Mouse (Mus musculus) cerebellum, adult 9-11 months (tissue): ENCODE results near the gene Fbxo9.
"Not testable (repeated sequence)": the region's sequence is repeated elsewhere in the genome, so short reads cannot be mapped to it uniquely, and the experiment has no call there.

Experiments used
- DNase-seq: peaks from one replicate; pipeline ENCODE4 v3.0.0; 2022

Fbxo9 gene

DNA sequence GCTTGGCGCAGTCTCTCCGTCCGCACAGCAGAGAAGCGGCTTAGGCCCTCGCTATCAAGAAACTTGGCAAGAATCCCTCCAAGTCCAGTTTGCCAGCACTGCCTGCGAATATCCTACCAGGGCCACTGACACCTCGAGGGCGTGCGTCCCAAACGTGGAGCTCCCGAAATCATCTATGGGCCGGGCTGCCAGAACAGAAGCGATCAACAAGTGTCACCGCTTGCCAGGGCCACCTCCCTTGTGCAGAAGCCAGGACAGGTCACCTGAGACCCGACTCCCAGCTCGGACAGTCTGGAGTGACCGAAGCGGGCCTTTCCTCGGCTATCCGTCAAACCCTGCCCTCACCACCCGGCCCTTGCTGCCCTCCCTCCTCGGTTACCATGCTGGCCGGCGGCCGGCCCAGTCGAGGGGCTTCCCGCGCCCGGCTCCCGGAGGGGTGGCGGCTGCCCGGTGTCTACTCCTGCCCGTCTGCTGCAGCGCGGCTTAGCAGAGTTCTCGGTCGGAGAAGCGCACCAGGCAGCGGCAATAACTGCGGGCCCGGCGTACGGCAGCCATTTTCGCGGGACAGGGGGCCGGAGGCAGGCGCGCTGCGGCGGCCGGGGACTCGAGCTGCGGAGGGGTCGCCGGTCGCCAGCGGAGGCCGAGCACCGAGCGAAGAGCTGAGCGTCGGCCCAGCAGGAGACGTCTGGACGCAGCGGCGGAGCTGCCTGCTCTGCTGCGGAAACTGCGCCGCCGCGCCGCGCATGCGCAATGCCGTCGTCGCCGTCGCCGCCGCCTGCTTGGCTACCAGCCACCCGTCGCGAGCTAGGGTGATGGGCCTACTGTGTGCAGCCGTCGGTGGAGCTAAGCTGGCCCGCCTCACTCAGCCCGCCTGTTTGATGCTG is 711 bp downstream of the Fbxo9 start:
- peak; percentile 88 for DNase-seq

- no peak for DNase-seq
Observed at GRCm38 (mm10) chr9:78107582-78107911, 1.3 kb downstream of the Fbxo9 start.

DNA sequence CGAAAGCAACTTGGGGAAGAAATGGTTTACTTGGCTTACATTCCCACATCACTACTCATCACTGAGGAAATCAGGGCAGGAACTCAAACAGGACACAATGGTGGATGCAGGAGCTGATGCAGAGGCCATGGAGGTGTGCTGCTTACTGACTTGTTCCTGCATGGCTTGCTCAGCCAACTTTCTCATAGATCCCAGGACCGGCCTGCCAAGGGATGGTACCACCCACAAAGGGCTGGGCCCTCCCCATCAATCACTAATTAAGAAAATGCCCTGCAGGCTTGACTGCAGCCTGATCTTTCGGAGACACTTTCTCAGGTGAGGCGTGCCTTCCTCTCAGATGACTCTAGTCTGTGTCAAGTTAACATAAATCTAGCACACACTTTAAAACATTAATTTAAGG is 2.0 kb downstream of the Fbxo9 start:
- DNase-seq: peak; percentile 40

GRCm38 (mm10) chr9:78105501-78105932 is 3.3 kb downstream of the Fbxo9 start:
- no peak for DNase-seq

GRCm38 (mm10) chr9:78104973-78105372 is 3.9 kb downstream of the Fbxo9 start:
- no peak for DNase-seq

DNA sequence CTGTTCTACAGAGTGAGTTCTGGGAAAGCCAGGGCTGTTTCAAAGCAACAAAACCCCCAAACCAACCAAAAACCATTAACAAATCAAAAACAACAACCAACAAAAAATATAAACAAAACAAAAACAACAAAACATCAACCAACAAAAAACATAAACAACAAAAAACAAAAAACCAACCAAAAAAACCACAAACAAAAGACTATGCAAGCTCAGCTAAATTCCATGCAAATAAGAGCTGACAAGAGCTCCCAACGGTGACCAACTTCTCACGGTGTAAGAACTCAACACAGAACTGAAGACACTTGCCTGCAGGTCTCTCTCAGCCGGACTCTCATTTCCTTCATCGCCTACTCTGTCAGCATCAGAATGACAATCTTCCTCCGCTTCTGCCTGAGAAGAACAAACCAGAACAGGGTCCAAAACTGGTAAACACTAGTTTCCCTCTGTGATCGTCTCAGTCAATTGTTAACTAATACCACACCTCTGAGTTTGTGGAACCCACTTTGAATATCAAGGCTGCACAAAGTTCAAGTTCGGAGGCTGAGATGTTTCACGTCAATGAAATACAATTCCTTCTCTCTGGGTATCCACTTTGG is 4.8 kb downstream of the Fbxo9 start:
- no peak for DNase-seq

DNA sequence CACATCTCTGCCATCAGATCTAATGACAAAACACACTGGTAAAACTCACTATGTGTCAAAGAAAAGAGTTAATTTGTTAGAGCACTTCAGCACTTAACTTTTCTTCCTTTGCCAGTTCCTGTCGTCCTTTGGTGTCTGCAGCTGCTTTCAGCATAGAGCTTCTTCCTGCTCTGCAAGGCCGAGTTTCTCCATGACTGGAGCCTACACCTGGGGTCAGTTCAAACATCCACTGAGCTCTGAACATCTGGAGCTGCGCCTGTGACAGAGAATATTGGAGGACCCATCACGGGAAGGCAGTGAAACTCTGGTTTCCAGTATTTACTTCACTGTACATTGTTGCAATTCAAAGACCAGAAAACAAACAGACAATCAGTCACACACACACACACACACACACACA is 7.4 kb downstream of the Fbxo9 start:
- DNase-seq: no peak

DNA sequence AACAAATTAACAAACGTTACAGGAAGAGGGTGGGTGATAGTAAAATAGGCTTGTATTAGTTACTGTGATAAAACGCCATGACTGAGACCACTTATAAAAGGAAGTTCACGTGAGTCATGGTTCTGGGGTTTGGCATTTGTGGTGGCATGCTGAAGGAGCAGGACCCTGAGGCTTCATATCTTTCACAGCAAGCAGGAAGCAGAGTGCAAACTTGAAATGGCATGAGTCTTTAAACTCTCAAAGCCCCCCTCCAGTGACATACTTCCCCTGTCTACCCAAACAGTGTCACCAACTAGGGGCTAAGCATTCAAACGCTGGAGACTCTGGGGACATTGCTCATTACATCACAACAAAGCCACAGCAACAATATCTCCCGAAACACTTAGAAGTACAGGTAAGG is 7.9 kb downstream of the Fbxo9 start:
- DNase-seq: no peak

DNA sequence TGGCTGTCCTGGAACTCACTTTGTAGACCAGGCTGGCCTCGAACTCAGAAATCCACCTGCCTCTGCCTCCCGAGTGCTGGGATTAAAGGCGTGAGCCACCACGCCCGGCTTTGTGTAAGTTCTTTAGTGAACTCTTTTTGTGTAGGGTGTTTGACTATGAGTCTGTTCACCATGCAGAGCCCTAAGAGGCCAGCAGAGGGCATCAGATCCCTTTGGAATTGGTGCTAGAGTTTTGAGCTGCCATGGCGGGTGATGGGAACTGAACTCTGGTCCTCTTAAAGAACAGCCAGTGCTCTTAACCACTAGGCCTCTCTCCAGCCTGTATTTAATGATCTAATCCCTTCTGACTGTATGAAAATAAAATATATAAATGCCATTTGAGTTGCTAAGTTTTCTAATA is 12.5 kb downstream of the Fbxo9 start:
- no peak for DNase-seq

GRCm38 (mm10) chr9:78095686-78096085 is 13.2 kb downstream of the Fbxo9 start:
- no peak for DNase-seq

DNA sequence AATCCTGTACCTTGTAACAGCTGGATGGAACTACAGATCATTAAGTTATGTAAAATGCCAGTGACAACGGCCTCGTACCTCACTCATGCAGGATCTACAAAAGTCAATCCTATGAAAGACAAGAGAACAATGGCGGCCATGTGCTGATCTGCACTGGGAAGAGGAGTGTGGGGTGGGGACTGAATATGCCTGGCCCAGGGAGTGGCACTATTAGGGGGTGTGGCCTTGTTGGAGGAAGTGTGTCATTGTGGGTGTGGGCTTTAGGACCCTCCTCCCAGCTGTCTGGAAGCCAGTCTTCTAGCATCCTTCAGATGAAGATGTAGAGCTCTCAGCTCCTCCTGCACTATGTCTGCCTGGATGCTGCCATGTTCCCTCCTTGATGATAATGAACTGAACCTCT is 18.3 kb downstream of the Fbxo9 start:
- DNase-seq: no peak

DNA sequence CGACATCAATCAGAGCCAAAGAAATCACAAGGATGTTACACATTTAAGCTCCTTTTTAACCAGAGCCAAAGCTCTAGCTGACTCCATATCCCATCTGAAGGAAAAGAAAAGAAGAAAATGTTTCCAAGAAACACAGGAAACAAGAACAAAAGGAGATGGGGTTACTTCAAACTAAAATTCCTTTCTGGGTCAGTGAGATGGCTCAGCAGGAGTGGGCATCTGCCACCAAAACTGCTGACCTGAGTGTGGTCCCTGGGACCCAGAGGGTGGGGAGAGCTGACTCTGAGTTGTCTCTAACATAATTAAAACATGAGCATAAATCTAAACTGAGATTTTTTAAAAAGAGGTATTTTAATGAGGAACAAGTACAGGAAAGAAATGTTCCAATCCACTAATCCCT is 19.0 kb downstream of the Fbxo9 start:
- DNase-seq: no peak

DNA sequence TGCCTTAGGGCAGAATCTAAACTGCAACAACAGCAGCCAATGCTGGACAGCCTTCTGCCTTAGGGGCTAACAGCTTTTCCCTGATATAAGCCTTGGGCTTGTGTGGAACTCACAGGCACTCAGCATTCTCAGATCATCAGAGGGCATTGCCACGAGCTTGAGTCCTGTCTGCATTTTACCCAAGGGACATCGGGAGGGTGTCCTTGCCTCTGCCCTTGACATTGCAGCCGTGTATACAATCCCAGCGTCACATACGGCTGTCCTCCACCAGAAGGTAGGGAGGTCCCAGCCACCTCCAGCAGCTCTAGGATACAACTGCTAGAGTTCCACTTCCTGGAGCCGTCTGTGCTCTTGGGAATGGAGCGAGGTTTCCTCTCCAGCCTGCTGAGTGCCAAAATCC is 19.9 kb downstream of the Fbxo9 start:
- DNase-seq: no peak

DNA sequence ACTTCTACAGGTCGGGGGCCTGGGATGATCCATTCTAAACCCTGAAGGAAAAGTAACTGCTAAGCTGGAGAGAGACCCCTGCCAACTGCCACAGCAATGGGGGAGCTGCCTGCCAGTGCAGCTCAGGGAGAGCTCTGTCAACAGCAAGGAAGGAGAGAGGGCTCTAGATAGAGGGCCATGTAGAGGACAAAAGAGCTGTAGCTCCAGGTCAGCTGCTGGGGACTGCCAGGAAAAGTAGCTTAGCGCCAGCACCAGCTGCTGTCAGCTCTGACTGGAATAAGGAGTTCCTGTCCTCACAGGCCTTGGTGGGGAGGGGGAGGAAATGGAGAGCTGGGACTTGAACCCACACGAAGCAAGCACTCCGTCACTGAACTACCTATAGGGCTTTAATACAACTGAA is 20.3 kb downstream of the Fbxo9 start:
- no peak for DNase-seq

- no peak for DNase-seq
Observed at GRCm38 (mm10) chr9:78087751-78088150, 21.1 kb downstream of the Fbxo9 start.

GRCm38 (mm10) chr9:78085722-78086287 is 23.1 kb downstream of the Fbxo9 start:
- DNase-seq: no peak

DNA sequence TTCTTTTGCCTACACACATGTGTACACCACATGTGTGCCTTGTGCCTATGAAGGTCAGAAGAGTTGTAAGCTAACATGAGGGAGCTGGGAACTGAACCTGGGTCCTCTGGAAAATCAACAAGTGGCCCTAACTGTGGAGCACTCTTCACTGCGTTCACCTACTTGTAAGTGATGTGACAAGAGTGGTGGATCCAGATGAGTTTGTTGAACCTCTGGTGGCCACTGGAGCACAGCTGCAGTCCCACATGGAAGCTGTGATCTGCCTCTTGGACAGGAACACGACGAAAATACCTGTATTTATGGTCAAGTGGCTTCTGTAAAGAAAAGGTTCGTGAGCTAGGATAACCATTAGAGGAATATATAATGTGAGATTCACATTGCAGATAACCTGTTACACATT is 24.5 kb downstream of the Fbxo9 start:
- DNase-seq: no peak

GRCm38 (mm10) chr9:78081835-78082234 is 27.0 kb downstream of the Fbxo9 start:
- no peak for DNase-seq

DNA sequence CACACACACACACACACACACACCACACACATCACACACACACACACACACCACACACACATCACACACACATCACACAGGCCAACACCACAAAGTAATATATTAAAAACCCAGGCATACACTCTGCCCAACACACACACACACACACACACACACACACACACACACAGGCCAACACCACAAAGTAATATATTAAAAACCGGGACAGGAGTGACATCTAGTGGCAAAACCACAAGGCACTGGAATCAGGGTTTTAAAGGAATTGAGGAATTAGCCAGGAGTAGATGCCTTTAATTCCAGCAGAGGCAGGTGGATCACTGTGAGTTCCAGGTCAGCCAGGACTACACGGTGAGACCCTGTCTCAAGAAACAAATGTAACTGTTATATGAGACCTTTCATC is 30.6 kb downstream of the Fbxo9 start:
- DNase-seq: no peak

GRCm38 (mm10) chr9:78075256-78075655 is 33.6 kb downstream of the Fbxo9 start:
- no peak for DNase-seq

DNA sequence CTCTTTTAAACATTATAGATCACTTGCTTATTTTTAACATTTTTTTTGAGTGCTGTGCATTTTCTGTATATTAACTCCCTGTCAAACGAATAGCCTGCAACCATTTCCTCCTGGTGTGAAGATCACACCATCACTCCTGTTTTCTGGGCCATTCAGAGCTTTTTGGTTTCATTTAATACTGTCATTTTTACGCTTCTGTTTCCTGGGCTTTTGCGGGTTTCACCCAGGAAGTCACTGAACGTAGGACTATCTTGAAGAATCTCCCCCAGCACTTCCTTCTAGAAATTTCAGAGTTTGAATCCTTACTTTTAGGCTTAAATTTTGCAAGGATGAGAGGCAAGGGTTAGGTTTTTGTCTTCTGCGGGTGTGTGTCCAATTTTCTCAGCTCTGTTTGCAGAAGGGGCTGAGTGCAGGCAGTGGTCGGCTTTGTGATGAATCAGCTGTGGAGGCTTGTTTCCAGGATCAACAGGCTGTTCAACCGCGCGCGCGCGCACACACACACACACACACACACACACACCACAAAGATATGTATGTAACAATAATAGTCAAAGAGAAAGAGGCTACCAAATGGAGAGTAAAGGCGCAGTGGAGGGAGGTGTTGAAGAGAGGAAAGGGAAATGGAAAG is 35.0 kb downstream of the Fbxo9 start:
- no peak for DNase-seq

DNA sequence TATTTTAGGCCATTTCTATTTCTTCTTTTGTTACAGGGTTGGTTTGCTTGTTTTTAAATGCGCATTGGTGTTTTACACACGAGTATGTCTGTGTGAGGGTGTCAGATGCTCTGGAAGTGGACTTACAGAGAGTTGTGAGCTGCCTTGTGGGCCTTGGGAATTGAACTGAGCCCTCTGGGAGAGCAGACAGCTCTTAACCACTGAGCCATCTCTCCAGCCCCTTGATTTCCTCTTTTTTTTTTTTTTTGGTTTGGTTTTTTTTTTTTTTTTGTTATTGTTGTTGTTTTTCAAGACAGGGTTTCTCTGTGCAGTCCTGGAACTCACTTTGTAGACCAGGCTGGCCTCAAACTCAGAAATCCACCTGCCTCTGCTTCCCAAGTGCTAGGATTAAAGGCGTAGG is 35.6 kb downstream of the Fbxo9 start:
- not testable (repeated sequence) for DNase-seq

GRCm38 (mm10) chr9:78071626-78072025 is 37.2 kb downstream of the Fbxo9 start:
- no peak for DNase-seq

GRCm38 (mm10) chr9:78070496-78070895 is 38.4 kb downstream of the Fbxo9 start:
- no peak for DNase-seq
